Mouse (Mus musculus): Measurements from ENCODE around the gene Gatd1. TPM values are rescaled to one million over a fixed set of nuclear protein-coding genes. Genes with fewer than 3 reads are reported as not detected.

Gene Gatd1
- total and polyA plus RNA-seq, 3 experiments, result 21.6 to 35.9 TPM; not detected in 1

DNA sequence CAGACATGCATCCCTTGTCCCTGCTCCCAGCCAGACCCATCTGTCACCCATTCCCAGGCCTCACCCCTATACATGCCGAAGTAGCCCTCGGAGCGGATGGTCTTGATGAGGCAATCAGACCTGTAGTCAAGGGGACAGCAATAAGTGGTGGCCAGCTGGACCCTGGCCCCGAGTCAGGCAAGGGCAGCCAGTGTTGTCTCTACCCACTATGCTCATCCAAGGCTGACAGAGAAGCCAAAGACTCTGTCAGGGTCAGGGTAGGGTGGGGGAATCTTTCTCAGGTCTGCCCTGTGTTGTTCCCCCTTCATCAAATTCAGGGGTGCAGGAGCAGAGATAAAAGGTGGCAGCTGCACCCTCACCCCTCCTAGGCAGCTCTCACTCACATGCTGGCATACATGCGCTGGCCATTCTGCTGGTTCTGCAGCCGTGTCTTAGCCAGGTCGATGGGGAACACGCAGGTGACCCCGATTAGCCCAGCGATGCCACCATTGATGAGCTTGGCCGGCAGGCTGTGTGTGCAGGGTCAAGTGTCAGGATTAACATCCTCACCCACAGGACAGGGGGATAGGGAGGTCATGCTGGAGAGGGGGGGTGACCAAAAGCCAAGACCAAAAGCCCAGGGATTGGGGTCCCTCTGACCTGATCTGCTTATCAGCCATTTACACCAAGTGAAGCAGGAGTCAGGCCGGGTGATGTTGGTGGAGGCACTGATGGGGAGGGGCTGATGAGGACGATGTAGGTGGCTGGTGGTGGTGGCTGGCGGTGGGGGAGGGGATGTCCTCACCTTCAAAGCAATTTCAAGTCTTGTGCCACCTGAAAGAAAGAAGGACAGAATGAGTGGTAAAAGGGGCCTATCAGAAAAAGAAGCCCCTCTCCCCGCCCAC is 19.8 kb upstream of the Gatd1 start:
- Histone ChIP-seq H3K27me3 (ENCODE audit: control insufficient read depth in 1 of 2, insufficient read depth in 2 of 2, low read length in 2 of 2) (no peaks in the 10 kb centered on the region), H3K9me3 (replicated peaks; ENCODE audit: insufficient read depth, low read length) (no peaks in the 10 kb centered on the region), H3K4me1 (ENCODE audit: control insufficient read depth in 1 of 2, insufficient read depth in 2 of 2, low read length in 2 of 2) (peaks cover 4 to 22% of the 10 kb centered on the region in 2 experiments; a peak in 3 of 4 replicates), H3K9ac (ENCODE audit: control insufficient read depth, low read depth, low read length, poor library complexity, severe bottlenecking) (no peak overlapping the region), H3K36me3 (ENCODE audit: control insufficient read depth in 1 of 2, insufficient read depth in 2 of 2, low read length in 2 of 2) (peaks cover 0 to 20% of the 10 kb centered on the region in 2 experiments; a peak in 2 of 4 replicates), H3K27ac (ENCODE audit: control insufficient read depth, low read depth, low read length) (no peak overlapping the region), H3K4me3 (ENCODE audit: control insufficient read depth in 1 of 2, insufficient read depth in 1 of 2, low read depth in 2 of 2, low read length in 2 of 2) (no peak overlapping the region), H3K79me2 (ENCODE audit: control insufficient read depth, insufficient read depth, low read length, poor library complexity) (peaks cover 28% of the 10 kb centered on the region)
- DNase-seq (ENCODE audit: low read depth, low spot score), result no peak
- no peak for TF ChIP-seq MAX (IDR thresholded peaks at IDR 0.05; ENCODE audit: low read length)
- no peak for TF ChIP-seq NRF1 (IDR thresholded peaks at IDR 0.05; ENCODE audit: insufficient read depth, low read depth, low read length, poor library complexity, severe bottlenecking)
- no peak for TF ChIP-seq MAZ (IDR thresholded peaks at IDR 0.05; ENCODE audit: low read depth, low read length)
- no peak for TF ChIP-seq ZC3H11A (IDR thresholded peaks at IDR 0.05; ENCODE audit: low read depth, low read length)
- no peak for TF ChIP-seq SIN3A (IDR thresholded peaks at IDR 0.05; ENCODE audit: low read length)
- TF ChIP-seq MYB (IDR thresholded peaks at IDR 0.05; ENCODE audit: low read depth, low read length), result no peak
- no peak for TF ChIP-seq E2F4 (IDR thresholded peaks at IDR 0.05; ENCODE audit: borderline replicate concordance, low read depth, low read length)
- no peak for TF ChIP-seq MAFK (IDR thresholded peaks at IDR 0.05; ENCODE audit: borderline replicate concordance, low read depth, low read length)
- TF ChIP-seq UBTF (IDR thresholded peaks at IDR 0.05; ENCODE audit: borderline replicate concordance, insufficient read depth, low read depth, low read length), result no peak
- no peak for TF ChIP-seq POLR2AphosphoS2 (IDR thresholded peaks at IDR 0.05; ENCODE audit: low read length)
- TF ChIP-seq SMC3 (IDR thresholded peaks at IDR 0.05; ENCODE audit: low read depth, low read length), result no peak
- TF ChIP-seq ETS1 (IDR thresholded peaks at IDR 0.05; ENCODE audit: low read depth, low read length), result no peak
- no peak for TF ChIP-seq GATA1 (IDR thresholded peaks at IDR 0.05; ENCODE audit: low read depth, low read length)
- TF ChIP-seq ELF1 (IDR thresholded peaks at IDR 0.05; ENCODE audit: low read depth, low read length), result no peak
- TF ChIP-seq CTCF (IDR thresholded peaks at IDR 0.05 in 2 of 3, conservative IDR thresholded peaks at IDR 0.05 in 1 of 3; ENCODE audit: control insufficient read depth in 1 of 3, insufficient read depth in 1 of 3, low read depth in 2 of 3, low read length in 3 of 3, poor library complexity in 1 of 3, severe bottlenecking in 1 of 3), result no peak
- no peak for TF ChIP-seq BHLHE40 (IDR thresholded peaks at IDR 0.05; ENCODE audit: borderline replicate concordance, low read depth, low read length)
- no peak for TF ChIP-seq USF2 (IDR thresholded peaks at IDR 0.05; ENCODE audit: borderline replicate concordance in 1 of 2, insufficient read depth in 1 of 2, low read depth in 1 of 2, low read length in 2 of 2)
- no peak for TF ChIP-seq ZMIZ1 (IDR thresholded peaks at IDR 0.05; ENCODE audit: low read depth, low read length)
- no peak for TF ChIP-seq MXI1 (IDR thresholded peaks at IDR 0.05; ENCODE audit: low read depth, low read length)
- TF ChIP-seq ZKSCAN1 (IDR thresholded peaks at IDR 0.05; ENCODE audit: low read depth, low read length), result no peak
